14 mouse cellular contexts compared by ENCODE assay signal in genomic region chr2:33176516-33176915, GRCm38 (mm10). TPM values are rescaled to one million over a fixed set of nuclear protein-coding genes. Genes with fewer than 3 reads are reported as not detected.
DNase-seq lines count a peak whose midpoint lies in the region; ATAC-seq and TF ChIP-seq lines count a peak whose summit lies in the region.
"Had no signal": no experiment of that assay in that cellular context is flagged by ENCODE, and none has a peak within 500 bp of the region (broad histone marks: within the 10 kb centered on the region; RNA-seq: fewer than 3 reads in every experiment).

No protein-coding gene starts in this region.

- no peaks in the 10 kb centered on the region; the same call in 1 of the 2 replicates for H3K36me3 ChIP-seq in thymus, adult 2 months (ENCODE audit: control insufficient read depth, insufficient read depth, low read length)
- peaks cover 28% of the 10 kb centered on the region for H3K36me3 ChIP-seq in hindbrain, embryonic 13.5 days
- H3K36me3 ChIP-seq: liver, embryonic 13.5 days had no signal

- 16% methylated on average over 7 of the region's 7 CpGs for WGBS in thymus, adult 2 months
- whole genome bisulfite sequencing in hindbrain, embryonic 13.5 days: 50% methylated on average over 7 of the region's 7 CpGs

- no peak for ATAC-seq in hindbrain, embryonic 13.5 days (ENCODE audit: low FRiP score)
- ATAC-seq: forebrain, postnatal 0 days; midbrain, embryonic 15.5 days had no signal

- peak overlapping the region; percentile 36; the same call in 1 of the 2 replicates for H3K27ac ChIP-seq in left cerebral cortex, adult 2 months
- no peak overlapping the region for H3K27ac ChIP-seq in thymus, adult 2 months (ENCODE audit: control insufficient read depth, insufficient read depth, low read length)
- no peak overlapping the region for H3K27ac ChIP-seq in hindbrain, embryonic 13.5 days
- H3K27ac ChIP-seq: liver, embryonic 13.5 days; midbrain, embryonic 15.5 days had no signal

- H3K27me3 ChIP-seq in thymus, adult 2 months (ENCODE audit: control insufficient read depth, insufficient read depth, low read length): no peaks in the 10 kb centered on the region
- H3K27me3 ChIP-seq in hindbrain, embryonic 13.5 days: no peaks in the 10 kb centered on the region
- H3K27me3 ChIP-seq: liver, embryonic 13.5 days; midbrain, embryonic 15.5 days had no signal

- no peak overlapping the region for H3K9ac ChIP-seq in hindbrain, embryonic 13.5 days
- H3K9ac ChIP-seq: forebrain, postnatal 0 days; liver, embryonic 13.5 days; midbrain, embryonic 15.5 days had no signal

- TF ChIP-seq POLR2A in thymus, adult 2 months (IDR thresholded peaks at IDR 0.05; ENCODE audit: control insufficient read depth, extremely low read depth, insufficient read depth, low read length, poor library complexity): no peak

- H3K4me3 ChIP-seq in left cerebral cortex, adult 2 months: no peak overlapping the region
- no peak overlapping the region for H3K4me3 ChIP-seq in thymus, adult 2 months (ENCODE audit: control insufficient read depth, insufficient read depth, low read length)
- no peak overlapping the region for H3K4me3 ChIP-seq in hindbrain, embryonic 13.5 days
- H3K4me3 ChIP-seq: liver, embryonic 13.5 days; midbrain, embryonic 15.5 days had no signal

- intact Hi-C loops in left cerebral cortex, adult 2 months (cut with DNase I): no loop called here
- intact Hi-C loops in left cerebral cortex, postnatal 10 days (cut with DNase I): no loop called here

- TF ChIP-seq CTCF in left cerebral cortex, adult 2 months (IDR thresholded peaks at IDR 0.05): no peak
- TF ChIP-seq CTCF in thymus, adult 2 months (IDR thresholded peaks at IDR 0.05; ENCODE audit: borderline replicate concordance, control insufficient read depth, extremely low read depth, insufficient read depth, low read length, poor library complexity): no peak

- no peaks in the 10 kb centered on the region for H3K9me3 ChIP-seq in hindbrain, embryonic 13.5 days
- H3K9me3 ChIP-seq: liver, embryonic 13.5 days; midbrain, embryonic 15.5 days had no signal

- no peak overlapping the region for H3K4me2 ChIP-seq in hindbrain, embryonic 13.5 days
- H3K4me2 ChIP-seq: liver, embryonic 13.5 days; midbrain, embryonic 15.5 days had no signal

- H3K4me1 ChIP-seq in thymus, adult 2 months (replicated peaks; ENCODE audit: control insufficient read depth, insufficient read depth, low read length): no peaks in the 10 kb centered on the region
- H3K4me1 ChIP-seq in hindbrain, embryonic 13.5 days (replicated peaks): peaks cover 52% of the 10 kb centered on the region

- no peak for DNase-seq in left cerebral cortex, adult 2 months (ENCODE audit: extremely low spot score in 1 of 2, low spot score in 2 of 2)
- no peak for DNase-seq in left cerebral cortex, postnatal 10 days (ENCODE audit: extremely low spot score in 1 of 2, low spot score in 2 of 2)
- DNase-seq in CD4-positive, CD25-positive, alpha-beta regulatory T cell, adult 2 months (ENCODE audit: low read depth, low spot score): peak; percentile 52
- peak; percentile 75 for DNase-seq in brain, adult 2 months (ENCODE audit: low read depth, low spot score)
- DNase-seq in monocyte, adult 2 months (ENCODE audit: low read depth in 1 of 2, low spot score in 2 of 2): peak; percentile 35 to 43
- no peak for DNase-seq in thymus, adult 2 months
- DNase-seq in thymus, postnatal 36 days: no peak
- DNase-seq: forebrain, postnatal 0 days; kidney, adult 9 months; left cerebral cortex, postnatal 4 days; liver, embryonic 13.5 days; lung, postnatal 14 days had no signal

RNA-seq across cellular contexts. Expression of gene Angptl2, which starts 39.4 kb away (rescaled TPM):
- 1 to 10 TPM; 2.1 to 2.9 TPM for total RNA-seq in left cerebral cortex, adult 2 months (2021)
- 1 to 10 TPM; 4.4 to 4.5 TPM for total RNA-seq in left cerebral cortex, postnatal 10 days (2021)
- 61.1 and 64.5 TPM in 2 replicates for polyA plus RNA-seq in thymus, adult 2 months (2012; rRNA removed)
- 16.9 and 17.9 TPM in 2 replicates for polyA plus RNA-seq in hindbrain, embryonic 13.5 days (2015; fragmentation: Nextera tagmentation; extraction: Ambion mirVana)

RNA-seq across cellular contexts. Expression of gene Garnl3, which starts 45.1 kb away (rescaled TPM):
- total RNA-seq in left cerebral cortex, adult 2 months (2021): 100 to 1,000 TPM in 1 of 2 experiments, 10 to 100 TPM in 1; 94.7 to 129 TPM
- total RNA-seq in left cerebral cortex, postnatal 10 days (2021): 100 to 1,000 TPM; 183 TPM
- polyA plus RNA-seq in thymus, adult 2 months (2012; rRNA removed): 0.96 and 1.2 TPM in 2 replicates
- polyA plus RNA-seq in hindbrain, embryonic 13.5 days (2015; fragmentation: Nextera tagmentation; extraction: Ambion mirVana): 36.6 and 39.4 TPM in 2 replicates

Comparison
In these comparisons a context has a peak if more than half of its experiments do, and no peak if none do; other contexts are left out.
1. DNase-seq: peak in CD4-positive, CD25-positive, alpha-beta regulatory T cell, adult 2 months (single experiment), brain, adult 2 months (single experiment) and monocyte, adult 2 months (2 of 2); none in left cerebral cortex, adult 2 months (0 of 2), left cerebral cortex, postnatal 10 days (0 of 2), thymus, adult 2 months (single experiment) and thymus, postnatal 36 days (0 of 2).